Mouse (Mus musculus): ENCODE data around the gene Egf. TPM values are rescaled to one million over a fixed set of nuclear protein-coding genes. Genes with fewer than 3 reads are reported as not detected.

Egf gene
- polyA plus RNA-seq, 1 experiment from 2014 or later: 1.3 TPM

- H3K4me2 ChIP-seq: no peak overlapping the region
- no peak overlapping the region for H3K27ac ChIP-seq
- 90% methylated on average over 5 of the region's 5 CpGs for WGBS
- H3K4me3 ChIP-seq: no peak overlapping the region
- H3K9me3 ChIP-seq: no peaks in the 10 kb centered on the region
- peaks cover 28% of the 10 kb centered on the region for H3K36me3 ChIP-seq
- H3K27me3 ChIP-seq: no peaks in the 10 kb centered on the region
- no peak overlapping the region for H3K9ac ChIP-seq
- no peaks in the 10 kb centered on the region for H3K4me1 ChIP-seq
- no peak for ATAC-seq (ENCODE audit: insufficient number of reproducible peaks, insufficient read depth, low FRiP score, low TSS enrichment, low read depth)
Observed at GRCm38 (mm10) chr3:129631857-129632256, 123.3 kb downstream of the Egf start.

GRCm38 (mm10) chr3:129631018-129631417, 124.1 kb downstream of the Egf start:
- Histone ChIP-seq H3K4me2 (no peak overlapping the region), H3K27ac (no peak overlapping the region), H3K9me3 (no peaks in the 10 kb centered on the region), H3K9ac (no peak overlapping the region), H3K27me3 (no peaks in the 10 kb centered on the region), H3K36me3 (peaks cover 25% of the 10 kb centered on the region; the same call in 1 of the 2 replicates), H3K4me1 (no peaks in the 10 kb centered on the region), H3K4me3 (no peak overlapping the region)
- 69% methylated on average over 1 of the region's 1 CpGs for WGBS
- no peak for ATAC-seq (ENCODE audit: insufficient number of reproducible peaks, insufficient read depth, low FRiP score, low TSS enrichment, low read depth)

Small RNA genes lying within 50 kb of the gene (microRNA-seq; reads per million reads assigned to microRNA genes)
- not detected for gene Gm24515

Other genes with a start within 250 kb of the Egf start
- 39.9 and 44.0 TPM in 2 replicates for gene Elovl6, start 223.0 kb downstream of the Egf start, polyA plus RNA-seq (2015; fragmentation: Nextera tagmentation; extraction: Ambion mirVana)
- gene Lrit3, start 48.7 kb upstream of the Egf start, polyA plus RNA-seq (2015; fragmentation: Nextera tagmentation; extraction: Ambion mirVana): not detected in 2 replicates
- 0.23 and 0.38 TPM in 2 replicates for gene Rrh, start 67.3 kb upstream of the Egf start, polyA plus RNA-seq (2015; fragmentation: Nextera tagmentation; extraction: Ambion mirVana)
- gene Gar1, start 76.1 kb upstream of the Egf start, polyA plus RNA-seq (2015; fragmentation: Nextera tagmentation; extraction: Ambion mirVana): 63.7 and 90.1 TPM in 2 replicates
- 0.11 and 3.2 TPM in 2 replicates for gene Cfi, start 80.6 kb upstream of the Egf start, polyA plus RNA-seq (2015; fragmentation: Nextera tagmentation; extraction: Ambion mirVana)
- gene Pla2g12a, start 123.3 kb upstream of the Egf start, polyA plus RNA-seq (2015; fragmentation: Nextera tagmentation; extraction: Ambion mirVana): 25.4 and 32.5 TPM in 2 replicates
- gene Casp6, start 146.1 kb upstream of the Egf start, polyA plus RNA-seq (2015; fragmentation: Nextera tagmentation; extraction: Ambion mirVana): 91.9 and 97.7 TPM in 2 replicates
- gene Mcub, start 214.9 kb upstream of the Egf start, polyA plus RNA-seq (2015; fragmentation: Nextera tagmentation; extraction: Ambion mirVana): 4.2 and 4.7 TPM in 2 replicates